Mouse (Mus musculus): Measurements from ENCODE around the gene Angpt4. TPM values are rescaled to one million over a fixed set of nuclear protein-coding genes. Genes with fewer than 3 reads are reported as not detected.

Gene Angpt4
- total and polyA plus RNA-seq, 3 experiments = 0.23 to 1.0 (median 0.27) TPM

DNA sequence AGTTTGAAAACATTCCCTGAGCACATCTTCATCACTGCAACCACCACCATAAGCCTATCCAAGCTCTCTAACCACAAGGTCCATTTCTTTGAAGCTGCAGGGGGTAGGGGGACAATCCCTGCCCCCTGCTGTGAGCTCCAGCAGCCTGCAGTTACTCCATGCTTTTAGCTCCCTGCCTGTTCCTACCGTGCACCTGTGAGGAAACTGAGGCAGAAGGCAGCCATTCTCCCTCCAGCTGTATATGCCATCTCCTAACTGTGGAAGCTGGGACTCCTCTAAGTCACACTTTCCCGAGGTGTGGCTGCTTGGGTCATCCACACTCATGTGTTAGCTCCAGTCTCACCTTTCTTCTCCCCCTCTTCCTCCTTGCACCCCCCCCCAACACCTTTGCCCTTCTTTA, 4.1 kb downstream of the Angpt4 start:
- intact Hi-C loops (cut with DNase I) = no loop called here
- no peak overlapping the region for H3K27ac ChIP-seq
- no peaks in the 10 kb centered on the region for H3K36me3 ChIP-seq (ENCODE audit: control insufficient read depth, insufficient read depth, low read length)
- TF ChIP-seq CTCF (IDR thresholded peaks at IDR 0.05) = no peak
- TF ChIP-seq EP300 (IDR thresholded peaks at IDR 0.05; ENCODE audit: insufficient read depth, low read depth, low read length) = no peak
- no peak for TF ChIP-seq POLR2A (IDR thresholded peaks at IDR 0.05; ENCODE audit: insufficient read depth, low read depth, low read length)
- peaks cover 2% of the 10 kb centered on the region; the same call in 1 of the 2 replicates for H3K4me1 ChIP-seq (ENCODE audit: control insufficient read depth, insufficient read depth, low read length)
- H3K79me2 ChIP-seq (replicated peaks; ENCODE audit: control insufficient read depth, insufficient read depth, low read length) = no peaks in the 10 kb centered on the region
- H3K27me3 ChIP-seq (ENCODE audit: control insufficient read depth, insufficient read depth, low read length) = no peaks in the 10 kb centered on the region
- 25% methylated on average over 2 of the region's 2 CpGs for WGBS
- no peak overlapping the region for H3K4me3 ChIP-seq
- no peak overlapping the region for H3K9ac ChIP-seq (ENCODE audit: low read depth, low read length)
- DNase-seq = no peak

DNA sequence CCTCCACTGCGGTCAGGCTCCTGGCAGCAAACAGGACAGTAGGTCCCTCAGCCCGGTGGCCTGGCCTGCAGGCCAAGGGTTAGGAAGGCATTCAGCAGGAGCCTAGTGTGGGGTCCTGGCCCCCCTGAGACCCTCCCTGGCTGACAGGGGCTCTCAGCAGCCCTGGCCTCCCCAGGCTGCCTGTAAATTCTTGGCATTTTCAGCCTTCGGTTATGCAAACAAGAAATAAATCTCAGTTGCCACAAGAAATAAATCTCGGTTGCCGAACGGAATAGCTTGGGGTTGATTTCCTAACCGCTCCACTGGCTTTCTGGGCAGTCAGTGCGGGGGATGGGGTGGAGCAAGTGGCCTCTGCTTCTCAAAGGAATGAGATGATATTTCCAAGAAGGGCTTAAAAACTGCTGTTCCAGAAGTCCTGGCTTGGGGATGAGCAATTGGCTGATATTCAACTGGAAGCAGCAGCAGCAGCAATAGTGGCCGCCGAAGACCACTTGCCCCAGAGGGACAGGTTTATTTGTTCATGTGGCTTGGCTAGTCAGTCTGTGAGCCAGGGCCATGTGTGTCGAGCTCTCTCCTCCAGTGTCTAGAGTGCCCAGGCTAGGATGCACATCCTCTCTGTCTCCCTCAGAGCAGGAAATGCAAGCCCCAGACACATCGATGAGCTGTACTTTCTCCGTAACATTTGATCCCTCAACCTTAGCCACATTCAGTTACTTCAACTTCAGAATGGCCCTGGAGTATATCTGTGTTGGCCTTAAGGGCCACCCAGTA, 5.2 kb downstream of the Angpt4 start:
- peak in 1 of 2 experiments; percentile 51 for DNase-seq
- H3K9ac ChIP-seq (ENCODE audit: low read depth, low read length) = no peak overlapping the region
- H3K36me3 ChIP-seq (ENCODE audit: control insufficient read depth, insufficient read depth, low read length) = no peaks in the 10 kb centered on the region
- H3K4me3 ChIP-seq = no peak overlapping the region
- intact Hi-C loops (cut with DNase I) = no loop called here
- no peaks in the 10 kb centered on the region for H3K27me3 ChIP-seq (ENCODE audit: control insufficient read depth, insufficient read depth, low read length)
- no peak overlapping the region for H3K27ac ChIP-seq
- 65% methylated on average over 13 of the region's 13 CpGs for WGBS
- H3K4me1 ChIP-seq (ENCODE audit: control insufficient read depth, insufficient read depth, low read length) = no peaks in the 10 kb centered on the region; the same call in 1 of the 2 replicates
- no peak for TF ChIP-seq POLR2A (IDR thresholded peaks at IDR 0.05; ENCODE audit: insufficient read depth, low read depth, low read length)
- TF ChIP-seq CTCF (IDR thresholded peaks at IDR 0.05) = no peak
- no peak for TF ChIP-seq EP300 (IDR thresholded peaks at IDR 0.05; ENCODE audit: insufficient read depth, low read depth, low read length)
- no peaks in the 10 kb centered on the region for H3K79me2 ChIP-seq (replicated peaks; ENCODE audit: control insufficient read depth, insufficient read depth, low read length)

DNA sequence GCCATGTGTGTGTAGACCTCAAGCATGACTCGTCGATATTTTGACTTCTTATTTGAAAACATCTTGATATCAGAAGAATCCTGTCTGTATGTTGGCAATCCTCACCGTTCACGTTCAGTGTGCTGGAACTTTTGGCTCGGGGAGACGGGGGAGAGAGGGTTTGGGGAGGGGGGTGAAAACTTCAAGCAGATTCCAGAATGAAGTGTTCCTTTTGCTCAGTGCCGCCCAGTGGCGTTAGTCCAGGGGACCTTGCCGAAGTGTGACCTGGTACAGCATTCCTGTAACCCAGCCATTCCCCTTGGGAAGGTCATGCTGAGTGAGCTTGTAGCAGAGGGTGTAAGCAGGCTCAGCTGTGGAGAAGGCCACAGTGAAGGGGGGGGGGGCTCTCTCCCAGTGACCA, 8.1 kb downstream of the Angpt4 start:
- intact Hi-C loops (cut with DNase I) = no loop called here
- Histone ChIP-seq H3K27ac (no peak overlapping the region), H3K4me3 (no peak overlapping the region), H3K9ac (ENCODE audit: low read depth, low read length) (no peak overlapping the region), H3K27me3 (ENCODE audit: control insufficient read depth, insufficient read depth, low read length) (no peaks in the 10 kb centered on the region), H3K79me2 (replicated peaks; ENCODE audit: control insufficient read depth, insufficient read depth, low read length) (no peaks in the 10 kb centered on the region), H3K4me1 (ENCODE audit: control insufficient read depth, insufficient read depth, low read length) (no peaks in the 10 kb centered on the region; the same call in 1 of the 2 replicates), H3K36me3 (ENCODE audit: control insufficient read depth, insufficient read depth, low read length) (no peaks in the 10 kb centered on the region)
- peak in 1 of 2 experiments; percentile 42 for DNase-seq
- WGBS = 52% methylated on average over 9 of the region's 9 CpGs
- TF ChIP-seq POLR2A (IDR thresholded peaks at IDR 0.05; ENCODE audit: insufficient read depth, low read depth, low read length) (no peak), CTCF (IDR thresholded peaks at IDR 0.05) (no peak)

DNA sequence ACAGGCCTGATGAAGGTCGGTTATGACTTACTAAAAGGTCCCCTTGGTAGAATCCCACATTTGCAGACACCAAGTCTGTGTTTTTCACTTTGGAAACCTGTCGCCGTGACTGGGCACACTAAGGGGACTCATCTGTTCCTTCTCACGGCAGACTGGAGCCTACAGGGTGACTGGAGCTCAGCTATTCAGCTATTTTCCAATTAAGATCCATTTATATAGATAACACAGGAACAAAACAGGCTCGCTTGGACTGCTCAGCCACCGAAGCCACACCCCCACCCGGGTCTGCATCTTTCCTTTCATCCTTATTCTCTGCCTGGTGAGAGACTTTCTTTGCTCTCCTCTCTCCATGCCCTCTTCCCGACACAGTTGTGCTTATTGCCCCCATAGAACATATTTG, 10.1 kb downstream of the Angpt4 start:
- 69% methylated on average over 8 of the region's 8 CpGs for WGBS
- no peak overlapping the region for H3K27ac ChIP-seq
- H3K79me2 ChIP-seq (replicated peaks; ENCODE audit: control insufficient read depth, insufficient read depth, low read length) = no peaks in the 10 kb centered on the region
- no peak overlapping the region for H3K4me3 ChIP-seq
- intact Hi-C loops (cut with DNase I) = no loop called here
- H3K27me3 ChIP-seq (ENCODE audit: control insufficient read depth, insufficient read depth, low read length) = no peaks in the 10 kb centered on the region
- no peak for DNase-seq
- H3K36me3 ChIP-seq (ENCODE audit: control insufficient read depth, insufficient read depth, low read length) = no peaks in the 10 kb centered on the region
- H3K4me1 ChIP-seq (ENCODE audit: control insufficient read depth, insufficient read depth, low read length) = peaks cover 2% of the 10 kb centered on the region; the same call in 1 of the 2 replicates
- H3K9ac ChIP-seq (ENCODE audit: low read depth, low read length) = no peak overlapping the region
- TF ChIP-seq CTCF (IDR thresholded peaks at IDR 0.05) = no peak
- no peak for TF ChIP-seq POLR2A (IDR thresholded peaks at IDR 0.05; ENCODE audit: insufficient read depth, low read depth, low read length)
- no peak for TF ChIP-seq EP300 (IDR thresholded peaks at IDR 0.05; ENCODE audit: insufficient read depth, low read depth, low read length)

DNA sequence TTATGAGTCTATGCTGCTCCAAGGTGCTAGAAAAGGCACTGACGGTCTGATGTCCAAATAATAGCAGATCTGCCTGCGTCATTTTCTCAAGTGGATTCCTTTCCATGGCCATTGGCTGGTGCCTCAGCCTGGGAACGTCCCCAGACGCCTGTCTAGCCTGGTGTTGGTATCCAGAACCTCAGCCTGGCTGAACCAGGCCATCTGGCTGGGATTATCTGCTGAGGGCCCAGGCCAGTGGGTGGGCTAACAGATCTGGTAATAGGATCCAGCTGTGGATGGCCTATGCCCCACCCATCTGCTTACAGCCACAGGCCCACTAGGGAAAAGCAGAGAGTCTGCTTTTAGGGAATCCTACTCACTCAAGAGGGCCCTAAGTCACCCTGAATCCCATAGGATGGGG, 10.6 kb downstream of the Angpt4 start:
- H3K4me1 ChIP-seq (ENCODE audit: control insufficient read depth, insufficient read depth, low read length) = peaks cover 2% of the 10 kb centered on the region; the same call in 1 of the 2 replicates
- intact Hi-C loops (cut with DNase I) = no loop called here
- H3K27me3 ChIP-seq (ENCODE audit: control insufficient read depth, insufficient read depth, low read length) = no peaks in the 10 kb centered on the region
- no peaks in the 10 kb centered on the region for H3K36me3 ChIP-seq (ENCODE audit: control insufficient read depth, insufficient read depth, low read length)
- TF ChIP-seq POLR2A (IDR thresholded peaks at IDR 0.05; ENCODE audit: insufficient read depth, low read depth, low read length) (no peak), CTCF (IDR thresholded peaks at IDR 0.05) (0 out of 2 replicates have a peak, but pooled peaks have one; percentile 5)
- H3K79me2 ChIP-seq (replicated peaks; ENCODE audit: control insufficient read depth, insufficient read depth, low read length) = no peaks in the 10 kb centered on the region
- no peak overlapping the region for H3K4me3 ChIP-seq
- no peak overlapping the region for H3K9ac ChIP-seq (ENCODE audit: low read depth, low read length)
- H3K27ac ChIP-seq = no peak overlapping the region
- WGBS = 61% methylated on average over 4 of the region's 4 CpGs
- peak; percentile 61 to 80 for DNase-seq

DNA sequence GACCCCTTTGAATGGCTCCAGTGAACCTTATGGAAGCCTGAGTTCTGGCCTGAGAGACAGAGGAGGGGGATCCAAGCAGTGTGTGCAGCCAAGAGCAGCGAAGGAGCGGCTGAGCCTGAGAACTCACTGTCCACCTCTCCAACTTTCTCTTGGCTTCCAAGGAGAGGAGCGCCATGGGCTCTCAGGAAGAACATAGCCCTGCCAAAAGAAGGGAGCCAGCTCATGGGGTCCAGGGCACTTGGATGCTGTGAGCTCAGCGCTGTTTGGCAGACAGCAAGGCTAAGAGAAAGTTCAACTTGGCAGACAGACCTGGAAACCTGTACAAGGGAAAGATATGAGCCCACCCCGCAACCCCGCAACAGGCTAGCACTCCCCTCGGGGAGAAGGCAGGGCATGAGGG, 13.3 kb downstream of the Angpt4 start:
- H3K79me2 ChIP-seq (replicated peaks; ENCODE audit: control insufficient read depth, insufficient read depth, low read length) = no peaks in the 10 kb centered on the region
- no peak for DNase-seq
- H3K27me3 ChIP-seq (ENCODE audit: control insufficient read depth, insufficient read depth, low read length) = no peaks in the 10 kb centered on the region
- no peak overlapping the region for H3K4me3 ChIP-seq
- intact Hi-C loops (cut with DNase I) = no loop called here
- peaks cover 2% of the 10 kb centered on the region; the same call in 1 of the 2 replicates for H3K4me1 ChIP-seq (ENCODE audit: control insufficient read depth, insufficient read depth, low read length)
- no peak overlapping the region for H3K27ac ChIP-seq
- WGBS = 57% methylated on average over 7 of the region's 7 CpGs
- TF ChIP-seq POLR2A (IDR thresholded peaks at IDR 0.05; ENCODE audit: insufficient read depth, low read depth, low read length) (no peak), CTCF (IDR thresholded peaks at IDR 0.05) (no peak), EP300 (IDR thresholded peaks at IDR 0.05; ENCODE audit: insufficient read depth, low read depth, low read length) (no peak)
- H3K9ac ChIP-seq (ENCODE audit: low read depth, low read length) = no peak overlapping the region
- no peaks in the 10 kb centered on the region for H3K36me3 ChIP-seq (ENCODE audit: control insufficient read depth, insufficient read depth, low read length)

All from heart, adult 2 months (tissue).